15 mouse cellular contexts compared by ENCODE assay signal in the genomic region with DNA sequence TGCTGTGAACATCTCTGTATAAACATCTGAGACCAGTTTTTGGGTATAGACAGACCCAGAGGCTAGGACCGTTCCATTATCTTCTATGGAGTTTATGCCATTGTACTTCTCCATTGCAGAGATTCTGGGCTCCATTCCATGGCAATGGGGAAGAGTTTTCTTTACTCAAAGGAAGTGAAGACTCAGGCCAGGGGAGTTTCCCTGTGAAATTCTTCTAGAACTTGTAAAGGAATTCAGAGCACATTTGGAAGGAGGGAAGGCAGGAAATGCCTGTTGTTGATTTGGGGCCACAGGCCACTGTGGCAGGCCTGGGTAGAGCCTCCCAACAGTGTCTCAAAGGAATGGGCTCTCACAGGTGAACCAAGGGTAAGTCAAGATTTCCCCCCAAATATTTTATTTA. TPM values are rescaled to one million over a fixed set of nuclear protein-coding genes. Genes with fewer than 3 reads are reported as not detected.
DNase-seq lines count a peak whose midpoint lies in the region; ATAC-seq lines count a peak whose summit lies in the region.
"Had no signal": no experiment of that assay in that cellular context is flagged by ENCODE, and none has a peak within 500 bp of the region (broad histone marks: within the 10 kb centered on the region; RNA-seq: fewer than 3 reads in every experiment).

No protein-coding gene starts in this region.

- no peaks in the 10 kb centered on the region for H3K27me3 ChIP-seq in kidney, embryonic 15.5 days
- H3K27me3 ChIP-seq: limb, embryonic 13.5 days had no signal

- H3K4me1 ChIP-seq in kidney, embryonic 15.5 days, result peaks cover 9% of the 10 kb centered on the region
- H3K4me1 ChIP-seq: midbrain, embryonic 10.5 days had no signal

- intact Hi-C loops in heart, postnatal 10 days (cut with DNase I), result no loop called here
- intact Hi-C loops in left cerebral cortex, postnatal 36 days (cut with DNase I), result no loop called here

- DNase-seq in kidney, adult 8-10 months, result no peak
- peak; percentile 81 for DNase-seq in 3T3-L1 (ENCODE audit: low read depth, low spot score)
- DNase-seq in Muller cell, postnatal 12 days (ENCODE audit: inconsistent ontology term), result peak; percentile 42
- peak; percentile 46 to 60 for DNase-seq in heart, postnatal 10 days
- no peak for DNase-seq in left cerebral cortex, postnatal 36 days (ENCODE audit: low spot score in 2 of 2)
- no peak for DNase-seq in spleen, adult 12 weeks (ENCODE audit: low spot score)
- DNase-seq: adrenal gland, postnatal 14 days; cerebellum, postnatal 25 days; kidney, postnatal 10 days; right cerebral cortex, postnatal 14 days had no signal

- H3K4me2 ChIP-seq in kidney, embryonic 15.5 days, result no peak overlapping the region
- H3K4me2 ChIP-seq: limb, embryonic 13.5 days had no signal

- no peaks in the 10 kb centered on the region for H3K9me3 ChIP-seq in kidney, embryonic 15.5 days (replicated peaks)
- H3K9me3 ChIP-seq: limb, embryonic 13.5 days; midbrain, embryonic 10.5 days had no signal

- H3K27ac ChIP-seq in kidney, embryonic 15.5 days, result 0 out of 2 replicates have a peak overlapping the region, but pooled peaks have one; percentile 1
- H3K27ac ChIP-seq: hindbrain, postnatal 0 days; limb, embryonic 13.5 days; midbrain, embryonic 10.5 days had no signal

- no peak overlapping the region for H3K9ac ChIP-seq in kidney, embryonic 15.5 days
- H3K9ac ChIP-seq: limb, embryonic 13.5 days had no signal

- ATAC-seq in kidney, embryonic 15.5 days (replicated peaks; ENCODE audit: low FRiP score), result no peak
- ATAC-seq: forebrain, embryonic 16.5 days; hindbrain, postnatal 0 days had no signal

- H3K4me3 ChIP-seq in kidney, embryonic 15.5 days (replicated peaks), result no peak overlapping the region
- H3K4me3 ChIP-seq: limb, embryonic 13.5 days; midbrain, embryonic 10.5 days had no signal

- H3K36me3 ChIP-seq in kidney, embryonic 15.5 days, result peaks cover 54% of the 10 kb centered on the region

- 74% methylated on average over 1 of the region's 1 CpGs for WGBS in kidney, embryonic 15.5 days

RNA-seq across cellular contexts. Expression of gene Sik1, which starts 11.7 kb away (rescaled TPM):
- polyA plus RNA-seq in kidney, embryonic 15.5 days (2015; fragmentation: Nextera tagmentation; extraction: Ambion mirVana), result 17.5 and 18.5 TPM in 2 replicates
- total RNA-seq in heart, postnatal 10 days (2021), result 10 to 100 TPM; 33.6 to 45.9 TPM
- total RNA-seq in left cerebral cortex, postnatal 36 days (2021), result 10 to 100 TPM; 17.7 to 23.7 TPM

Comparison
In these comparisons a context has a peak if more than half of its experiments do, and no peak if none do; other contexts are left out.
1. DNase-seq: peak in 3T3-L1 (single experiment), Muller cell, postnatal 12 days (single experiment) and heart, postnatal 10 days (2 of 2); none in kidney, adult 8-10 months (0 of 2), left cerebral cortex, postnatal 36 days (0 of 2) and spleen, adult 12 weeks (single experiment).